ENCODE assay signal across 1 mouse cellular context in the genomic region with DNA sequence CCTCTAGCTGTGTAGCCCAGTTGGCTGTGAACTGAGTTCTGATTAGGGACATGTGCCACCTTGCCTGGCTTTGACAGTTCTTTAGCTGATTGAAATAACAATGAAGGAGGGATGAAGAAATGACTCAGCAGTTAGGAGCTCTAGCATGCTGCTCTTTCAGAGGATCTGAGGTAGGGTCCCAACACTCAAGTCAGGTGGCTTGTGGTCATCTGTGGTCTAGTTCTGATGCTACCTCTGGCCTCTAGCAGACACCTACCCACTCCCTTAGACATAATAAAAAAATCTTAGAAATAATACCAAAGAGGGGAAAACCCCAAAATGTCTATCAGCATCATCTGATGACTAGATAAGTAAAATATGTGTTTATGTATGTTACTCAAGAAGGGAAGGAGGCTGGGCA.
TF ChIP-seq lines count a peak whose summit lies in the region.

No protein-coding gene starts in this region.

TF ChIP-seq in CH12.LX, 34 proteins besides CTCF, POLR2A, EP300 and RAD21 (continued from another document):
- no peak for TF ChIP-seq RCOR1 (conservative IDR thresholded peaks at IDR 0.05; ENCODE audit: low read depth, low read length)
